Mouse (Mus musculus): ENCODE measurements around the gene Zfhx2. TPM values are rescaled to one million over a fixed set of nuclear protein-coding genes. Genes with fewer than 3 reads are reported as not detected.

Zfhx2 gene
- 15.4 to 19.8 TPM (median 16.4 TPM) in 4 replicates for total RNA-seq (2023)

GRCm38 (mm10) chr14:55092011-55092577 is at the start of gene Zfhx2:
TSS of gene Zfhx2 (minus strand) at chr14:55092324.

GRCm38 (mm10) chr14:55116425-55117200 is 24.5 kb upstream of the Zfhx2 start, which contains the start of gene Jph4:
TSS of gene Jph4 (minus strand) at chr14:55116935.

GRCm38 (mm10) chr14:55105836-55106809 is 14.0 kb upstream of the Zfhx2 start, which contains the start of gene Ap1g2:
TSS of gene Ap1g2 (minus strand) at chr14:55106593.

GRCm38 (mm10) chr14:55094704-55095231 is 2.6 kb upstream of the Zfhx2 start, which contains the start of gene Thtpa:
TSS of gene Thtpa (plus strand) at chr14:55094784.

GRCm38 (mm10) chr14:55014991-55015766 is 76.9 kb downstream of the Zfhx2 start, which contains the start of gene Ngdn:
TSS of gene Ngdn (plus strand) at chr14:55015454.

Other genes with a start within 250 kb of the Zfhx2 start
- 5.8 to 12.1 TPM (median 7.2 TPM) in 4 replicates for gene Homez, start 221.4 kb downstream of the Zfhx2 start, total RNA-seq (2023)
- gene Ppp1r3e, start 214.8 kb downstream of the Zfhx2 start, total RNA-seq (2023) = 1.5 to 4.7 TPM (median 2.8 TPM) in 4 replicates
- gene Bcl2l2, start 208.9 kb downstream of the Zfhx2 start, total RNA-seq (2023) = 7.9 to 12.7 TPM (median 9.6 TPM) in 4 replicates
- 2.0 to 2.7 TPM in 2 of 4 replicates, not detected in the others for gene Gm20521, start 208.9 kb downstream of the Zfhx2 start, total RNA-seq (2023)
- gene Pabpn1, start 199.8 kb downstream of the Zfhx2 start, total RNA-seq (2023) = 271 to 284 TPM (median 277 TPM) in 4 replicates
- gene Slc22a17, start 179.2 kb downstream of the Zfhx2 start, total RNA-seq (2023) = 2.2 to 5.5 TPM (median 3.5 TPM) in 4 replicates
- gene Efs, start 166.2 kb downstream of the Zfhx2 start, total RNA-seq (2023) = not detected in 4 replicates
- not detected in 4 replicates for gene Il25, start 159.6 kb downstream of the Zfhx2 start, total RNA-seq (2023)
- not detected in 4 replicates for gene Cmtm5, start 156.1 kb downstream of the Zfhx2 start, total RNA-seq (2023)
- not detected in 4 replicates for gene Myh6, start 125.4 kb downstream of the Zfhx2 start, total RNA-seq (2023)
- gene Gm17428, start 115.4 kb downstream of the Zfhx2 start, total RNA-seq (2023) = not detected in 4 replicates
- gene Myh7, start 97.7 kb downstream of the Zfhx2 start, total RNA-seq (2023) = not detected in 4 replicates
- gene Ngdn, start 76.9 kb downstream of the Zfhx2 start, total RNA-seq (2023) = 65.3 to 77.2 TPM (median 71.8 TPM) in 4 replicates
- 4.4 to 6.4 TPM (median 5.9 TPM) in 4 replicates for gene Thtpa, start 2.5 kb upstream of the Zfhx2 start, total RNA-seq (2023)
- 112 to 137 TPM (median 125 TPM) in 4 replicates for gene Ap1g2, start 14.3 kb upstream of the Zfhx2 start, total RNA-seq (2023)
- not detected in 4 replicates for gene Jph4, start 24.6 kb upstream of the Zfhx2 start, total RNA-seq (2023)
- not detected in 4 replicates for gene Dhrs2, start 129.7 kb upstream of the Zfhx2 start, total RNA-seq (2023)

Data from B cell, adult 62 days (primary cell).